Mouse (Mus musculus) heart, adult 2 months (tissue): Measurements from ENCODE around the gene Malrd1. TPM values are rescaled to one million over a fixed set of nuclear protein-coding genes. Genes with fewer than 3 reads are reported as not detected.

Experiments used
- DNase-seq, 2 experiments: peaks; one replicate each; pipeline ENCODE4 v3.0.0; 2021
- H3K27ac ChIP-seq: fragments of 200-600 bp; 2 replicates; pipeline ENCODE4 v1.8.1; 2022
- H3K27me3 ChIP-seq: fragments of 200-500 bp; 2 replicates; pipeline ENCODE4 v1.6.1; 2012; ENCODE audit warnings: mild to moderate bottlenecking, low read length, inconsistent platforms, mixed read lengths; ENCODE audit not compliant: control insufficient read depth, insufficient read depth
- H3K36me3 ChIP-seq: fragments of 200-500 bp; 2 replicates; pipeline ENCODE4 v1.6.1; 2012; ENCODE audit warnings: low read length, inconsistent platforms; ENCODE audit not compliant: control insufficient read depth, insufficient read depth
- H3K4me1 ChIP-seq: fragments of 200-500 bp; 2 replicates; pipeline ENCODE4 v1.6.1; 2011; ENCODE audit warnings: low read length; ENCODE audit not compliant: control insufficient read depth, insufficient read depth
- H3K4me3 ChIP-seq: fragments of 200-600 bp; 2 replicates; pipeline ENCODE4 v1.8.1; 2022
- H3K79me2 ChIP-seq: fragments of 200-500 bp; replicated peaks from 2 replicates; pipeline ENCODE4 v1.6.1; 2012; ENCODE audit warnings: mild to moderate bottlenecking, inconsistent platforms, low read length, moderate library complexity, mixed read lengths; ENCODE audit not compliant: control insufficient read depth, insufficient read depth
- H3K9ac ChIP-seq: fragments of 200-500 bp; 2 replicates; pipeline ENCODE4 v1.6.1; 2012; ENCODE audit warnings: low read depth, mild to moderate bottlenecking, control low read depth, inconsistent platforms, low read length, mixed read lengths
- CTCF ChIP-seq: fragments of 200-600 bp; IDR thresholded peaks from 2 replicates; pipeline ENCODE4 v1.8.1; 2022; ENCODE audit warnings: antibody characterized with exemption, mild to moderate bottlenecking, moderate library complexity
- EP300 ChIP-seq: fragments of 200-500 bp; IDR thresholded peaks from 2 replicates; pipeline ENCODE4 v1.6.1; 2011; ENCODE audit warnings: low read depth, low read length, control low read depth; ENCODE audit not compliant: insufficient read depth
- POLR2A ChIP-seq: fragments of 200-500 bp; IDR thresholded peaks from 2 replicates; pipeline ENCODE4 v1.6.1; 2011; ENCODE audit warnings: mild to moderate bottlenecking, low read depth, low read length, control low read depth; ENCODE audit not compliant: insufficient read depth
- WGBS: fragments of 180-500 bp; shearing (Covaris S2); methylation state at CpG from one replicate; pipeline ENCODE4 v1.1.7; 2018; 5-methylcytosine and 5-hydroxymethylcytosine counted together
- intact Hi-C: fragments of 180-260 bp; cut with DNase I; formaldehyde crosslinking; loops from one replicate; pipeline ENCODE4 v1.15.1; 2025
- polyA plus RNA-seq: library from polyadenylated mRNA; depleted of rRNA; stranded (reverse); fragments of >200 nt; gene quantifications from 2 replicates; pipeline ENCODE4 v1.2.3, GENCODE M21; 2012
- total RNA-seq, 2 experiments: library from RNA; stranded (reverse); gene quantifications; 2 replicates each; pipeline ENCODE4 v1.2.3; 2021

Gene Malrd1
- total and polyA plus RNA-seq, 3 experiments, result not detected

- 83% methylated on average over 3 of the region's 3 CpGs for WGBS
- H3K36me3 ChIP-seq, result no peaks in the 10 kb centered on the region
- TF ChIP-seq EP300, result no peak
- TF ChIP-seq POLR2A, result no peak
- TF ChIP-seq CTCF, result no peak
- H3K27me3 ChIP-seq, result no peaks in the 10 kb centered on the region
- intact Hi-C loops, result no loop called here
- no peak overlapping the region for H3K9ac ChIP-seq
- no peaks in the 10 kb centered on the region for H3K4me1 ChIP-seq
- DNase-seq, result no peak
- H3K4me3 ChIP-seq, result no peak overlapping the region
- no peak overlapping the region for H3K27ac ChIP-seq
- no peaks in the 10 kb centered on the region for H3K79me2 ChIP-seq
Observed at GRCm38 (mm10) chr2:16214111-16214510, 687.8 kb downstream of the Malrd1 start.

- Histone ChIP-seq H3K4me1 (no peaks in the 10 kb centered on the region), H3K79me2 (no peaks in the 10 kb centered on the region), H3K4me3 (no peak overlapping the region), H3K27me3 (no peaks in the 10 kb centered on the region), H3K9ac (no peak overlapping the region), H3K27ac (no peak overlapping the region), H3K36me3 (no peaks in the 10 kb centered on the region)
- WGBS, result 78% methylated on average over 1 of the region's 1 CpGs
- no peak for DNase-seq
- intact Hi-C loops, result no loop called here
- TF ChIP-seq CTCF, result no peak
- no peak for TF ChIP-seq EP300
- no peak for TF ChIP-seq POLR2A
Observed at GRCm38 (mm10) chr2:16228187-16228832, 702.0 kb downstream of the Malrd1 start.

GRCm38 (mm10) chr2:16240861-16241260 is 714.6 kb downstream of the Malrd1 start:
- DNase-seq, result no peak
- H3K4me3 ChIP-seq, result no peak overlapping the region
- no peaks in the 10 kb centered on the region for H3K4me1 ChIP-seq
- intact Hi-C loops, result no loop called here
- no peak overlapping the region for H3K27ac ChIP-seq
- no peak for TF ChIP-seq POLR2A
- no peak for TF ChIP-seq EP300
- no peaks in the 10 kb centered on the region for H3K36me3 ChIP-seq
- no peaks in the 10 kb centered on the region for H3K27me3 ChIP-seq
- no peaks in the 10 kb centered on the region for H3K79me2 ChIP-seq
- WGBS, result 71% methylated on average over 1 of the region's 1 CpGs
- no peak overlapping the region for H3K9ac ChIP-seq

- intact Hi-C loops, result no loop called here
Observed at GRCm38 (mm10) chr2:16243097-16243496, 716.8 kb downstream of the Malrd1 start.

GRCm38 (mm10) chr2:16248861-16249260 is 722.6 kb downstream of the Malrd1 start:
- no peaks in the 10 kb centered on the region for H3K79me2 ChIP-seq
- no peaks in the 10 kb centered on the region for H3K36me3 ChIP-seq
- no peak for TF ChIP-seq EP300
- TF ChIP-seq POLR2A, result no peak
- no peak for TF ChIP-seq CTCF
- 40% methylated on average over 3 of the region's 3 CpGs for WGBS
- no peak overlapping the region for H3K9ac ChIP-seq
- H3K27ac ChIP-seq, result no peak overlapping the region
- H3K4me1 ChIP-seq, result no peaks in the 10 kb centered on the region
- no peak for DNase-seq
- no peaks in the 10 kb centered on the region for H3K27me3 ChIP-seq
- H3K4me3 ChIP-seq, result no peak overlapping the region
- intact Hi-C loops, result no loop called here

More at GRCm38 (mm10) chr2:16243097-16243496, 716.8 kb downstream of the Malrd1 start:
- Histone ChIP-seq H3K9ac (no peak overlapping the region), H3K4me3 (no peak overlapping the region), H3K4me1 (no peaks in the 10 kb centered on the region), H3K27me3 (no peaks in the 10 kb centered on the region), H3K27ac (no peak overlapping the region), H3K79me2 (no peaks in the 10 kb centered on the region), H3K36me3 (no peaks in the 10 kb centered on the region)
- TF ChIP-seq CTCF (no peak), EP300 (no peak), POLR2A (no peak)
- DNase-seq, result no peak
- 64% methylated on average over 2 of the region's 2 CpGs for WGBS

GRCm38 (mm10) chr2:16252274-16252673 is 726.0 kb downstream of the Malrd1 start:
- Histone ChIP-seq H3K4me3 (no peak overlapping the region), H3K79me2 (no peaks in the 10 kb centered on the region), H3K27ac (no peak overlapping the region), H3K27me3 (no peaks in the 10 kb centered on the region), H3K4me1 (no peaks in the 10 kb centered on the region), H3K36me3 (no peaks in the 10 kb centered on the region), H3K9ac (no peak overlapping the region)
- intact Hi-C loops, result no loop called here
- TF ChIP-seq CTCF (no peak), POLR2A (no peak), EP300 (no peak)
- WGBS, result 52% methylated on average over 1 of the region's 1 CpGs
- no peak for DNase-seq
